8 mouse cellular contexts compared by ENCODE assay signal in genomic region chrX:151520127-151520457, GRCm38 (mm10). TPM values are rescaled to one million over a fixed set of nuclear protein-coding genes. Genes with fewer than 3 reads are reported as not detected.
DNase-seq lines count a peak whose midpoint lies in the region; ATAC-seq and TF ChIP-seq lines count a peak whose summit lies in the region.

No protein-coding gene starts in this region.

- no peaks in the 10 kb centered on the region for H3K4me1 ChIP-seq in heart, embryonic 14.5 days (ENCODE audit: control insufficient read depth in 2 of 2, insufficient read depth in 2 of 2, low read length in 2 of 2)
- peaks cover 10% of the 10 kb centered on the region for H3K4me1 ChIP-seq in G1E (ENCODE audit: insufficient read depth, low read depth, low read length)
- H3K4me1 ChIP-seq in forebrain, postnatal 0 days (ENCODE audit: insufficient read depth) = no peaks in the 10 kb centered on the region
- H3K4me1 ChIP-seq in midbrain, embryonic 10.5 days = peaks cover 6% of the 10 kb centered on the region

- intact Hi-C loops in heart, postnatal 25 days (cut with DNase I) = loop anchor here (10.0 kb wide), 1 partner anchor 295 kb away; no protein-coding TSS in a partner anchor

- no peak; the same call in 1 of the 2 replicates for ATAC-seq in heart, embryonic 14.5 days (ENCODE audit: insufficient number of reproducible peaks, insufficient read depth, low FRiP score, low read depth)
- ATAC-seq in G1E (ENCODE audit: extremely low read depth, insufficient number of reproducible peaks, low FRiP score, poor library complexity, severe bottlenecking) = no peak
- ATAC-seq in forebrain, postnatal 0 days = no peak

- peak overlapping the region; percentile 70 for H3K9ac ChIP-seq in heart, embryonic 14.5 days (ENCODE audit: low read length)
- H3K9ac ChIP-seq in forebrain, postnatal 0 days = peak overlapping the region; percentile 66

- peak overlapping the region; percentile 48 to 58 for H3K4me3 ChIP-seq in heart, embryonic 14.5 days (ENCODE audit: control insufficient read depth in 1 of 2, insufficient read depth in 1 of 2, low read depth in 1 of 2, low read length in 2 of 2)
- H3K4me3 ChIP-seq in G1E (ENCODE audit: low read depth, low read length) = peak overlapping the region; percentile 72; the same call in 1 of the 2 replicates
- peak overlapping the region; percentile 50 for H3K4me3 ChIP-seq in forebrain, postnatal 0 days (ENCODE audit: low read depth, low read length)
- peak overlapping the region; percentile 66 for H3K4me3 ChIP-seq in midbrain, embryonic 10.5 days

- DNase-seq in heart, postnatal 25 days (ENCODE audit: low spot score) = no peak
- no peak for DNase-seq in G1E (ENCODE audit: low spot score)
- DNase-seq in forebrain, postnatal 0 days = no peak
- DNase-seq in midbrain, embryonic 10.5 days (ENCODE audit: low spot score) = no peak
- no peak for DNase-seq in cerebellum, postnatal 25 days
- no peak for DNase-seq in cerebellum, adult 9-10 months
- no peak for DNase-seq in spleen, postnatal 36 days (ENCODE audit: low spot score in 2 of 2)

- no peaks in the 10 kb centered on the region for H3K27me3 ChIP-seq in heart, embryonic 14.5 days (ENCODE audit: control insufficient read depth, insufficient read depth, low read length)
- no peaks in the 10 kb centered on the region for H3K27me3 ChIP-seq in G1E (ENCODE audit: insufficient read depth, low read length)
- H3K27me3 ChIP-seq in forebrain, postnatal 0 days (ENCODE audit: insufficient read depth, low read length) = no peaks in the 10 kb centered on the region
- peaks cover 23% of the 10 kb centered on the region for H3K27me3 ChIP-seq in midbrain, embryonic 10.5 days (ENCODE audit: low read depth, poor library complexity, severe bottlenecking)

- H3K9me3 ChIP-seq in heart, embryonic 14.5 days (ENCODE audit: control insufficient read depth, low read length) = no peaks in the 10 kb centered on the region
- H3K9me3 ChIP-seq in G1E (replicated peaks) = no peaks in the 10 kb centered on the region
- H3K9me3 ChIP-seq in forebrain, postnatal 0 days (ENCODE audit: low read length) = no peaks in the 10 kb centered on the region
- no peaks in the 10 kb centered on the region for H3K9me3 ChIP-seq in midbrain, embryonic 10.5 days (replicated peaks)

- TF ChIP-seq CTCF in G1E (IDR thresholded peaks at IDR 0.05; ENCODE audit: low read depth, low read length) = no peak
- no peak for TF ChIP-seq CTCF in forebrain, postnatal 0 days (IDR thresholded peaks at IDR 0.05; ENCODE audit: low read depth)

- peaks cover 5% of the 10 kb centered on the region; the same call in 1 of the 2 replicates for H3K36me3 ChIP-seq in heart, embryonic 14.5 days (ENCODE audit: control insufficient read depth, insufficient read depth, low read length)
- peaks cover 8% of the 10 kb centered on the region for H3K36me3 ChIP-seq in G1E (replicated peaks)
- no peaks in the 10 kb centered on the region for H3K36me3 ChIP-seq in forebrain, postnatal 0 days (ENCODE audit: insufficient read depth)
- peaks cover 5% of the 10 kb centered on the region; the same call in 1 of the 2 replicates for H3K36me3 ChIP-seq in midbrain, embryonic 10.5 days

- peak overlapping the region; percentile 93 to 99 for H3K27ac ChIP-seq in heart, embryonic 14.5 days (replicated peaks in 1 of 2; ENCODE audit: control insufficient read depth in 1 of 2, insufficient read depth in 1 of 2, low read depth in 2 of 2, low read length in 2 of 2)
- H3K27ac ChIP-seq in forebrain, postnatal 0 days (ENCODE audit: low read depth, low read length) = peak overlapping the region; percentile 96
- peak overlapping the region; percentile 95 for H3K27ac ChIP-seq in midbrain, embryonic 10.5 days (replicated peaks)

- WGBS in heart, embryonic 14.5 days = 15% methylated on average over 17 of the region's 17 CpGs
- WGBS in forebrain, postnatal 0 days = 34% methylated on average over 17 of the region's 17 CpGs
- 22% methylated on average over 17 of the region's 17 CpGs for WGBS in midbrain, embryonic 10.5 days

- peak overlapping the region; percentile 46 for H3K4me2 ChIP-seq in heart, embryonic 14.5 days (ENCODE audit: low read length)
- peak overlapping the region; percentile 39 for H3K4me2 ChIP-seq in forebrain, postnatal 0 days (ENCODE audit: low read depth)

RNA-seq across cellular contexts. Expression of gene Phf8, which starts 0.4 kb away (rescaled TPM):
- polyA plus RNA-seq in heart, embryonic 14.5 days (2014; fragmentation: Nextera tagmentation; extraction: Ambion mirVana) = 12.6 and 15.0 TPM in 2 replicates
- 10 to 100 TPM; 16.4 TPM for total RNA-seq in heart, postnatal 25 days (2021)
- total RNA-seq in G1E (2014; fragmentation: Nextera tagmentation) (46.6 and 47.9 TPM in 2 replicates), G1E (2017) (15.0 and 19.8 TPM in 2 replicates)
- 4.9 and 6.1 TPM in 2 replicates for polyA plus RNA-seq in G1E (2012)
- total RNA-seq in forebrain, postnatal 0 days (2014; rRNA removed) = 15.5 and 21.4 TPM in 2 replicates
- 6.1 and 7.4 TPM in 2 replicates for polyA plus RNA-seq in forebrain, postnatal 0 days (2015; fragmentation: Nextera tagmentation; extraction: Ambion mirVana)
- polyA plus RNA-seq in midbrain, embryonic 10.5 days (2016; fragmentation: Nextera tagmentation; extraction: Ambion mirVana) = 23.1 and 25.5 TPM in 2 replicates
